Mouse (Mus musculus) gastrocnemius, postnatal 36 days (tissue): ENCODE results near the gene 8030411F24Rik. TPM values are rescaled to one million over a fixed set of nuclear protein-coding genes. Genes with fewer than 3 reads are reported as not detected.

Experiments used
- total RNA-seq, 2 experiments: library from RNA; stranded (reverse); gene quantifications; 2 replicates each; pipeline ENCODE4 v1.2.3; 2021

Gene 8030411F24Rik
- total RNA-seq, 2 experiments from 2014 or later, result not detected

Other genes starting within 250 kb of the 8030411F24Rik start
- 1 to 10 TPM; 5.9 to 6.2 TPM for gene Nxt1, start 109.4 kb upstream of the 8030411F24Rik start, total RNA-seq
- gene Gzf1, start 101.0 kb upstream of the 8030411F24Rik start, total RNA-seq, result 10 to 100 TPM; 17.4 to 18.1 TPM
- gene Napb, start 49.5 kb upstream of the 8030411F24Rik start, total RNA-seq, result 1 to 10 TPM; 4.0 to 5.5 TPM
- not detected for gene Cstl1, start 31.7 kb upstream of the 8030411F24Rik start, total RNA-seq
- not detected for gene Cst11, start 10.5 kb upstream of the 8030411F24Rik start, total RNA-seq
- gene Cst12, start 7.4 kb downstream of the 8030411F24Rik start, total RNA-seq, result not detected
- gene Cst8, start 16.8 kb downstream of the 8030411F24Rik start, total RNA-seq, result not detected
- gene Cst13, start 38.1 kb downstream of the 8030411F24Rik start, total RNA-seq, result not detected
- not detected for gene Cst9, start 53.1 kb downstream of the 8030411F24Rik start, total RNA-seq
- 1 to 10 TPM in 1 of 2 experiments, under 1 TPM in 1; 0.66 to 1.5 TPM for gene 9230104L09Rik, start 83.0 kb downstream of the 8030411F24Rik start, total RNA-seq
- 100 to 1,000 TPM; 479 to 583 TPM for gene Cst3, start 93.7 kb downstream of the 8030411F24Rik start, total RNA-seq
- not detected for gene Gm1330, start 221.2 kb downstream of the 8030411F24Rik start, total RNA-seq
- gene Gm10750, start 235.2 kb downstream of the 8030411F24Rik start, total RNA-seq, result not detected